Mouse (Mus musculus) adrenal gland, adult 2 months (tissue): ENCODE results near the gene Cmc2. TPM values are rescaled to one million over a fixed set of nuclear protein-coding genes. Genes with fewer than 3 reads are reported as not detected.

Experiments used
- DNase-seq: peaks from one replicate; pipeline ENCODE4 v3.0.0; 2021
- polyA plus RNA-seq: library from polyadenylated mRNA; depleted of rRNA; stranded (reverse); fragments of >200 nt; gene quantifications from 2 replicates; pipeline ENCODE4 v1.2.3, GENCODE M21; 2012; rRNA removed
- total RNA-seq, 2 experiments: library from RNA; stranded (reverse); gene quantifications; 2 replicates each; pipeline ENCODE4 v1.2.3; 2021

Gene Cmc2
- total and polyA plus RNA-seq, 3 experiments, result 6.9 to 72.8 (median 55.5) TPM

DNA sequence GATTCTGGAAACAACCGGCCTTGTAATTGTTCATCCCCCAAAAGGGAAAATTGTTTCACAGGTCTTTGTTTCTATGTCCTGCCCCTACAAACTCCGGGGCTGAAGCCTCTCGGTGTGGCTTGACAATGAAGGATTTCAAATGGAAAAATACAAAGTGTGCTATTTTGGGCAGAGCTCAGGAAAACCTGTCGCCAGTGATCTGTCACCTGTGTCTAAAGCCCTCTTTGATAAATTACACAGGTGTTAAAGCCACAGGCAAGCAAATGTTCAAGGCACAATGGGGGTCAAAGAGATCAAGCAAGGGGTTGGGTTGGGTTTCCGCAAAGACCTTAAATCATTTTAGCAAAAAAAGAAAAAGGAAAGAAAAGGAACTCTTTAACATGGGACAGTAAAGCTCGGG, 78.6 kb downstream of the Cmc2 start:
- no peak for DNase-seq

Other genes with a start within 250 kb of the Cmc2 start
- 1 to 10 TPM; 5.9 to 7.2 TPM for gene Cdyl2, start 188.5 kb downstream of the Cmc2 start, total RNA-seq
- 1.5 and 1.6 TPM in 2 replicates for gene Cdyl2, start 188.5 kb downstream of the Cmc2 start, polyA plus RNA-seq
- gene Cenpn, start 275 bp upstream of the Cmc2 start, total RNA-seq, result 1 to 10 TPM; 3.3 to 3.9 TPM
- gene Cenpn, start 275 bp upstream of the Cmc2 start, polyA plus RNA-seq, result 1.7 and 2.6 TPM in 2 replicates
- gene Atmin, start 21.9 kb upstream of the Cmc2 start, total RNA-seq, result 10 to 100 TPM; 23.6 to 23.7 TPM
- 10.1 and 10.4 TPM in 2 replicates for gene Atmin, start 21.9 kb upstream of the Cmc2 start, polyA plus RNA-seq
- gene 1700030J22Rik, start 57.5 kb upstream of the Cmc2 start, total RNA-seq, result 1 to 10 TPM; 1.6 to 2.8 TPM
- 0.18 and 0.32 TPM in 2 replicates for gene 1700030J22Rik, start 57.5 kb upstream of the Cmc2 start, polyA plus RNA-seq
- 100 to 1,000 TPM; 113 to 195 TPM for gene Gcsh, start 72.1 kb upstream of the Cmc2 start, total RNA-seq
- gene Gcsh, start 72.1 kb upstream of the Cmc2 start, polyA plus RNA-seq, result 45.9 and 60.4 TPM in 2 replicates
- gene Pkd1l2, start 161.0 kb upstream of the Cmc2 start, total RNA-seq, result 1 to 10 TPM in 1 of 2 experiments, under 1 TPM in 1; 0.93 to 2.3 TPM
- 1.1 and 1.2 TPM in 2 replicates for gene Pkd1l2, start 161.0 kb upstream of the Cmc2 start, polyA plus RNA-seq
- under 1 TPM; 0.38 to 0.55 TPM for gene Bco1, start 174.4 kb upstream of the Cmc2 start, total RNA-seq
- gene Bco1, start 174.4 kb upstream of the Cmc2 start, polyA plus RNA-seq, result not detected in 2 replicates
- gene Gan, start 236.7 kb upstream of the Cmc2 start, total RNA-seq, result 10 to 100 TPM in 1 of 2 experiments, 1 to 10 TPM in 1; 8.5 to 13.1 TPM
- gene Gan, start 236.7 kb upstream of the Cmc2 start, polyA plus RNA-seq, result 3.4 and 4.0 TPM in 2 replicates